Mouse (Mus musculus): ENCODE measurements around the gene Cux2.

DNA sequence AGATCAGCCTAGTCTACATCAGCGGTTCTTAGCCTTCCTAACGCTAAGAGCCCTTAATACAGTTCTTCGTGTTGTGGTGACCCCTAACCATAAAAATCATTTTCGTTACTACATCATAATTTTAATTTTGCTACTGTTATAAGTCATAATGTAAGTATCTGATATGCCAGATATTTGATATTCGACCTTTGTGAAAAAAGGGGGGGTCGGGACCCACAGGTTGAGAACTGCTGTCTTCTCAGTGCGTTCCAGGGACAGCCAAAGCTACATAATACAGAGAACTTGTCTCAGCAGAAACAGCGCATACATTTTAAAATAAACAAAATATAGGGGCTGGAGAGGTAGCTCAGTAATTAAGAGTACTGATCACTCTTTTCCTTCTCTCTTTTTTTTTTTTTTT lies 39.8 kb upstream of the Cux2 start:
- TF ChIP-seq POLR2A (IDR thresholded peaks at IDR 0.05; ENCODE audit: low read depth, low read length): no peak
- no peak for TF ChIP-seq CTCF (IDR thresholded peaks at IDR 0.05; ENCODE audit: extremely low read depth, insufficient read depth, insufficient read length, insufficient replicate concordance)

Measured in spleen, adult 2 months (tissue).